Mouse (Mus musculus) right cerebral cortex, adult 18-20 months (tissue): Measurements from ENCODE around the gene Adam1a.
A peak's percentile ranks its signal among the peaks of the same experiment; 100 is the strongest.
"Not testable (repeated sequence)": the region's sequence is repeated elsewhere in the genome, so short reads cannot be mapped to it uniquely, and the experiment has no call there.

Experiments
- DNase-seq: peaks from one replicate; pipeline ENCODE4 v3.0.0; 2022; ENCODE audit warnings: mixed read lengths

The Adam1a gene

DNA sequence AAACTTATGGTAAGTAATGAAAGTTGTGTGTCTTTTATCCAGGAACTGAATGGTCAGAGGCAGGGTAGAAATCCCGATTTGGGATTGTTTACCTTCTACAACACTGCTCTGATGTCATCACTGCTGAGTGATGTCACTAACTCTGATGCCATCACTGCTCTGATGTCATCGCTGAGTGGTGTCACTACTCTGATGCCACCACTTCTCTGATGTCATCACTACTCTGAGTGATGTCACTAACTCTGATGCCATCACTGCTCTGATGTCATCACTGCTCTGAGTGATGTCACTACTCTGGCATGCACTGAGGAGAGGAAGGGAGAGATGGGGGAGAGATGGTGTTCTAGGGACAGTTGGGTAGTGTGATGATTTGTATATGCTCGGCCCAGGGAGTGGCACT, 17.2 kb upstream of the Adam1a start:
- no peak for DNase-seq

GRCm38 (mm10) chr5:121549196-121549595, 3.9 kb upstream of the Adam1a start:
- no peak for DNase-seq

GRCm38 (mm10) chr5:121547084-121547483, 1.8 kb upstream of the Adam1a start:
- no peak for DNase-seq

- peak; percentile 40 for DNase-seq
Observed at GRCm38 (mm10) chr5:121546530-121546895, 1.2 kb upstream of the Adam1a start.

- peak; percentile 96 for DNase-seq
Observed at GRCm38 (mm10) chr5:121545793-121546529, 679 bp upstream of the Adam1a start, which contains the start of gene Mapkapk5. Gene Mapkapk5, minus strand, starts transcription at chr5:121545905.

- no peak for DNase-seq
Observed at GRCm38 (mm10) chr5:121543370-121543769, 1.9 kb downstream of the Adam1a start.

DNA sequence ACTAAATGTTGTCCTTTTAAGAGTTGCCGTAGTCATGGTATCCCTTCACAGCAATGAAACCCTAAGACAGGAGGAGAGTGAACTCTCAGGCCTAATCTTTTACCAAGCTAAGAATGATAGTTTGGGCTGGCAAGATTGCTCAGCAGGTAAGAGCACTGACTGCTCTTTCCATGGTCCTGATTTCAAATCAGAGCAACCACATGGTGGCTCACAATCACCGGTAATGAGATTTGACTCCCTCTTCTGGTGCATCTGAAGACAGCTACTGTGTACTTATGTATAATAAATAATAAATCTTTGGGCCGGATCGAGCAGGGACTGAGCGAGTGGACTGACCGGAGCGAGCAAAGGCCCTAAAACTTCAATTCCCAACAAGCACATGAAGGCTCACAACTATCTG, 4.0 kb downstream of the Adam1a start:
- no peak for DNase-seq

- DNase-seq = no peak
Observed at GRCm38 (mm10) chr5:121540066-121540465, 5.2 kb downstream of the Adam1a start.

DNA sequence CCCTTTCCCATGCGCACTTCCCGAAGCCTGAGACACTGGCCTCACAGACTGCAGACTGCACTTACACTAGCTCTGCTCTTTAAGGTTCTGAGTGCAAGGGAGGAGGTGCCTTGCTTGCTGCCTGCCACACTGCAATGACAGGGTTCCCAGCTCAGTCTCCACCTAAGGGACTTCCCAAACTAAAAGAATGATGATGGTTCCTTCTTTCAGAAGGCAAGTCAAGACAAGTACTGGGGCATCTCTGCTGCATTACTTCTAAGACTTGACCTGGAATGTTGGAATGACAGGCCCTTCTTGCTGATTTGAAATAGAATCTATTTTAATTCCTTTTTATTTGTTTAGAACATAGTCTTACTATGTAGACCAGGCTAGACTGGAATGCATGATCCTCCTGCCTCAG, 7.7 kb downstream of the Adam1a start:
- DNase-seq = no peak

- DNase-seq = no peak
Observed at GRCm38 (mm10) chr5:121536921-121537555, 8.2 kb downstream of the Adam1a start.

DNA sequence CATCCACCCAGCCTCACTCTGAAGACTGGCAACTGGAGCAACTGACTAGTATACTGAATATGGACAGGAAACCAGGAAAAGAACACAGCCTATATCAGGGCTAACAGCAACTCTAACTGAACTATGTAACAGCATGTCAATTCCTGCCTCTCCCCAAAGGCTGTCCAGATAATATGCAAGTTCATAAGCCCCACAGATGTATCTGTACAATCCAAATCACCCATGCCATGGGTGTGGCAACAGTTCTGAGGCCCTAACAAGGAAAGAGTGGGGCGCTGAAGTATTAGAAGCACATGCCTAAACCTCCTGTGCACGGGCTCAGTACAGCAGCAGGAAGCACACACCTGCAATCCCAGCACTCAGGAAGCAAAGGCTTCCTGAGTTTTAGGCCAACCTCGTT, 10.2 kb downstream of the Adam1a start:
- no peak for DNase-seq

GRCm38 (mm10) chr5:121534521-121534920, 10.8 kb downstream of the Adam1a start:
- DNase-seq = no peak

- DNase-seq = no peak
Observed at GRCm38 (mm10) chr5:121526961-121527360, 18.3 kb downstream of the Adam1a start.

DNA sequence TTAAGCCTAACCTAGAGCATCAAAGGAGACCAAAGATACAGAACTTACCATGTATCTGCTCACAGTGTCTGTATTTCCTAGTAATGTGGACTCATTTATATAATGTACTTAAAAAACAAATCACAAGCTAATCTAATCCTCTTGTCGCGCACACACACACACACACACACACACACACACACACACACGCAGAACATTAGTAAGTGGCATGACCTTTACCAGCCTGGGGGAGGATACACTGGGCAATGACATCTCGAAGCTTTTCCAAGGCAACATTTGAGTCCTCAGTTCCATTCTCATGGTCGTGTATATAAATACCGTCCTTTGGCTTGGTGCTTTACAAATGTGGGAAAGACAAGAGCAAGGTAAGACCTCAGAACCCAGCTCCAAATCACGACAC, 18.8 kb downstream of the Adam1a start:
- no peak for DNase-seq

- no peak for DNase-seq
Observed at GRCm38 (mm10) chr5:121525774-121526450, 19.4 kb downstream of the Adam1a start.

DNA sequence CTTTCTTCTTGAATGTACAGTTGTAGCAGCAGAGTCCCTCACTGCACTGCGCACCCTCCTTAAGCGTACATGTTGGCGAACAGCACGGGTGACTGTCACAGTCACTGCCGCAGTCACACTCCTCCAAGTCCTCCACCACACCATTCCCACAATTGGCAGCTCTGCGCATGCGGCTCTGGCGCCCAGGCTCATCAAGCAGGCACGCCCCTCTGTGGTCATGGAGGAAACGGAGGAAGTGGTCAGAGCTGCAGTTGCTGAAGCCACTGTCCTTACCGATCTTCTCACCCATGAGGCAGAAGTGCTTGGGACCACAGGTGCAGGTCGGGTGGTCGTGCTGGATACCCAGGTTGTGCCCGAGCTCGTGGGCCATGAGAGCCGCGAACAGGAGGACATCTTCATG, 25.5 kb downstream of the Adam1a start:
- DNase-seq = not testable (repeated sequence)

- no peak for DNase-seq
Observed at GRCm38 (mm10) chr5:121518983-121519382, 26.3 kb downstream of the Adam1a start.

GRCm38 (mm10) chr5:121510009-121510408, 35.3 kb downstream of the Adam1a start:
- no peak for DNase-seq

- DNase-seq = no peak
Observed at GRCm38 (mm10) chr5:121506846-121507245, 38.4 kb downstream of the Adam1a start.

- DNase-seq = no peak
Observed at GRCm38 (mm10) chr5:121503231-121503630, 42.1 kb downstream of the Adam1a start, which contains the start of gene Adam1b. Gene Adam1b, minus strand, starts transcription at chr5:121503435.

DNA sequence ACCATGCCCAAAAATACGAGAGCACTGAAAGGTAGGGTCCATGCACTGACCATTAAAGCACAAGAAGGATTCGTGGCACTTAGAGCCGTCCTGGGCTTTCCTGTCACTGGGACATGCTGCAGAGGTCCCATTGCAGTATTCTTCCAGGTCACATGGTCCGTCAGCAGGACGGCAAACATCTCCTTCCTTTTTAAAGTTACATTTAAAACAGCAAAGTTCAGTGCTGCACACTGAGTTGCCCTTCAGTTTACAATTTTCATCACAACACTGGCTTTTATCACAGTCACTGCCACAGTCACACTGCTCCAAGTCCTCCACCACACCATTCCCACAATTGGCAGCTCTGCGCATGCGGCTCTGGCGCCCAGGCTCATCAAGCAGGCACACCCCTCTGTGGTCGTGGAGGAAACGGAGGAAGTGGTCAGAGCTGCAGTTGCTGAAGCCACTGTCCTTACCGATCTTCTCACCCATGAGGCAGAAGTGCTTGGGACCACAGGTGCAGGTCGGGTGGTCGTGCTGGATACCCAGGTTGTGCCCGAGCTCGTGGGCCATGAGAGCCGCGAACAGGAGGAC, 43.8 kb downstream of the Adam1a start:
- DNase-seq = not testable (repeated sequence)

GRCm38 (mm10) chr5:121500719-121501118, 44.6 kb downstream of the Adam1a start:
- DNase-seq = no peak

DNA sequence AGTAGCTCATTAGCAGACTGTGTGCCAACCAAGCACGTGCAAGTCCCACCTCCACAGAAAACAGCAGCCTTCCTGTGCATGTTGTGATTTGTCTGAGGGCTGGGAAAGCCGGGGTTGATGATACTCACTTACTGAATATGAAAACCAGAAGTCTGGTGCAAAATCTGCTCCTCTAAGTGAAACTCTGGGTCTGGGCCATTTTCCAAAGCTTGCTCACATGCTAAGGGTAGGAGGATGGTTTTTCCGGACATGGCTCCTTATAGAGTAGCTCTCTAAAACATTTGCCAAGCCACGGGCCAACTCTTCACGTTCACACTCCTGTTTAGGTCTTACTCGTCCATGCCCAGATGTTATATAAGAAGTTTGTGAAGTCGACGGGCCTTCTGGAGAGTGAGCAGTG, 52.0 kb downstream of the Adam1a start:
- peak; percentile 78 for DNase-seq

DNA sequence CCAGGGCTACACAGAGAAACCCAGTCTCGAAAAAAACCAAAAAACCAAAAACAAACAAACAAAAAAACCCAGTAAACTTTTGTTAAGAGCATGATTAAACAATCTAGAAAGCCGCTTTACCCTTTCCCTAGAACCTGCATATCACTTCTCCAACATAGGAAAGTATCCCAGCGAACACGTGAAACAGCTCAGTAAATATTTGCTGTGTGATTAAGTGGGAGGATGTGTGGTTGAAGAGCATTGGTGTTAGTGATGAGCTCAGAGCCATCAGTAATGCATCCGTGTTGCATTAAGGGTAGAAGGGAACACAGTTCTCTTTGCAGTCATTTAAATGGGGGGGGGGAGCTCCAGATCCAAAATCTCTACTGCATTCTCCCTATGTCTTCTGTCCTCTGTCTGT, 60.5 kb downstream of the Adam1a start:
- DNase-seq = no peak
